Mouse (Mus musculus) hematopoietic stem cell, adult 5-6 weeks (primary cell): ENCODE data around the gene Sall2. TPM values are rescaled to one million over a fixed set of nuclear protein-coding genes. Genes with fewer than 3 reads are reported as not detected.

Source experiments
- ATAC-seq, 2 experiments: fragments of 125-278 bp in 1 of 2; replicated peaks in 1 of 2; 2 replicates each; pipeline ENCODE4 v1.8.0; 2016 to 2017; ENCODE audit warnings: inconsistent platforms in 2 of 2, mild to moderate bottlenecking in 2 of 2, moderate number of reproducible peaks in 2 of 2, low read depth in 1 of 2, moderate TSS enrichment in 1 of 2; ENCODE audit not compliant: low FRiP score in 2 of 2, poor library complexity in 2 of 2, severe bottlenecking in 2 of 2, insufficient read depth in 1 of 2, low TSS enrichment in 1 of 2
- total RNA-seq: library from RNA; stranded (forward); fragments of 172-1452, 232-1000 nt; gene quantifications from 2 replicates; pipeline ENCODE4 v1.2.3, GENCODE M21; 2017

The Sall2 gene
- total RNA-seq = 3.4 and 6.2 TPM in 2 replicates

DNA sequence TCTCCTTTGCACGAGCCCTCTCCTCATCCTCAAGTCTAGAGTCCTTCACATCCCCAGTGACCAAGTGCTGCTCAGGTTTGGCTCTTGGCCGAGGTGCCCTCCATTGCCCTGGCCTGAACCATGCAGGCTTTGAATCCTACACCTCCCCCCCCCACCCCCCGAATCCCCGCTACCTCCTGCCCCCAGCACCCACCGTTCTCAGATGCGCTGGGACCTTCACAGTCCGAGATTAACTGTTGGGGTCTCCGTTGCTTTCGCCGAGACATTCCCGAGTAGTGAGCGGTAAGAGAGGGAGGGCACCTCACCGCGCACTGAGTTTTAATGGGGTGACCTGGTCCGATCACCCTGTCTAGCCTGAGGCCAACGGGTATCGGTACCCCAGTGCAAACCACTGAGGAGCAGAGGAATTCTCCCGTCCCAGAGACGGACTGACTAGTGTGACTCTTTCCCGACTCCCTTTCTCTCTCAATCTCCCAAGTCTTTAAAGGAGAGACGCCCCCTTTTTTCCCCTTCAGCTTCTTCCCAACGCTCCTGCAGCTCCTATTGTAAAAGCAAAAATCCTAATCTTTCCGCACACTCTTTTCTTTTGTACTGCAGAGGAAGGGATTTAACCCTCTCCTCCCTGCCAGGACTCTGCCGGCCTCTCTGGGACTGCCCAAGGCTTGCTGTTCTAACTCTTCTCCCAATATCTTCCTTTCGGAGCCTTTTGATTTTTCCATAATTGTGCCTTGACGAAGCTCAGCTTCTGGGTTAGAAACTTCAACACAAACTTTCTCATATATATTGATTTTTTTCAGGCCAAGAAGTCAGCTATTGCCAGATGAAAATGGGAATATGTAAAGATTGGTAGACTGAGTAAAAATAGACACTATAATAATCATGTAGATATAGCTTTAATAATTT is at the start of gene Sall2:
Gene Sall2 (minus strand): TSS at position 853 of the 903 bp plus-strand sequence.
- no peak for ATAC-seq

DNA sequence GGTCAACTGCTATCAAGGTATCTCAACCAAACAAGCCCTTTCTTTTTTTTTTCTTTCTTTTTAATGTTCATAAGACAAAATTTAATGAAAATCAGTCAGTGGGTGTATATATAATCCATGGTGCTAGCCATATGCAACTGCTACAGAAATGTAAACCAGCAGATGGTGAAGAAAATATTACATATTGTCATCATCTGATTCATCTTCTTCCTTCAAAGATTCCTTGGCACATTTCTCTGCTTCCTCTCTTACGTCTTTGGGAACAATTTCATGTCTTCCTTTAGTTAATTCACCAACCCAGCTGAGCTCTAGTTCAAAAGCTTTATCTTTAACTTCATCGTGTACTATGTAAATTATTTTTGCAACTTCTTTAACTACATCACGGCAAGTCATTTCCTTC is 40.2 kb upstream of the Sall2 start:
- no peak for ATAC-seq

DNA sequence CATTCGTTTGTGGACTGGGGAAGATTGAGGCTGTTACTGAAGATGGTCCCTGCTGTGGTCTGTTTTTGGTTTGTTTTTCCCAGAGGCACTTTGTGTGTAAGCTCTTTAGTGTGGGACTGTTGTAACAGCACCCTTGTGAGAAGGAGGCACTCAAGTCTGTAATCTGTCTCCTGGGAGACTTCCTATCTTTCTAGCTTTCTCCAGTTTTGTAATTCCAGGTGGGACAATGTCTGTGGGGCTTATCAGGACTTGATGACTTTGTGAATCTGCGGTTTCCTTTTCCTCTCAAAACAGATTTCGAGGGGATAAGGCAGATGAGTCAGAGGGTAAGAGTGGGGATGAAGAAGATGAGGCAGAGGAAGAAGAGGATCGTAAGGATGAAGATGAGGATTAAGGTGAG is 27.7 kb upstream of the Sall2 start, which contains the start of gene Olfr1513:
Gene Olfr1513 (minus strand): TSS at position 101 of the 400 bp plus-strand sequence.
- ATAC-seq = no peak

DNA sequence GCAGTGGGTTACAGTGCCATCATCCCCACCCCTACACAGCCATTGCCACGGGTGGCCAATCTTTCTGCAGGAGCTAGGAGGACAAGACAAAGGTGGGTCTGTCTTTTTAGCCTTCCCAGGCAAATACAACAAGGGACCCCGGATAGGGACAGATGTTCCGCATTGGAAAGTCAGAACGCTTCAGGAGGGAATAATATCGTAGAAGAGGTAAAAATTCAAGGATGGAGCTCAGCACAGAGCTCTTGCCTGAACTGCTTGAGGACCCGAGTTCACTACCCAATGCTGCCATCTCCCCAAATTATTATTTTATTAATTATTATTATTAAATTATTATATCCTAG is 10.9 kb upstream of the Sall2 start:
- ATAC-seq = no peak

DNA sequence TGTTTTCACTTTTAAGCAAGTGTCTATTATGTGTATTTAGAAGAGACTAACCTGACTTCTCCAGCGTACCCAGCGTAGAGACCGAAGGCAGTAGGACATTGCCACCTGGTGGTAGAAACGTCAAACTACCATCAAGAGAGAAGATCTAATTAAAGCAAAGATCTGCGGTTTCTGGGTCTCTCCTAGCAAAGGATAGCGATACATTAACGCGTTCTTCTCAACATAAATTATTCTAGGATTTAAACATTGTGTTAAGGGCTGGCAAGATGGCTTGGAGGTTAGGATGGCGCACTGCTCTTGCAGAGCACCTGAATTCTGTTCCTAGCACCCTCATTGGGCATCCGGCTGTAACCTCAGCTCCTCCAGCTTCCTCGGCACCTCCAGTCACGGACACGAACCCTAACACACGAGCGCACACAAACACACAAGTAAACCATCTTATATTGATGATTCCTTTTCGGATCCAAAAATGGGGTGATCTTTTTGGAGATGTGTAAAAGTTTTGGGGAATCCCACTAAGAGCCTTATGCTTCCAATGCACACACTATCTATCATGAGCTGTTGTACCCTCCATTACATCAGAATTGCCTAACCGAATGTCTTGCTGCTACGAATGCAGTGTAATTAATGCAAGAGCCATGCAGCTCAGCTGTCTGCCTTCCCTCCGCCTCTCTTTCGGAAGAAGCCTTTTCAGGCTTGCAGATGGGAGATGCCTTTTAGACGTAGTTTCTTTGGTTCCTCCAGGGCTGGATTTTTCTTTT is 10.4 kb upstream of the Sall2 start:
- ATAC-seq = peak; percentile 74 to 76

DNA sequence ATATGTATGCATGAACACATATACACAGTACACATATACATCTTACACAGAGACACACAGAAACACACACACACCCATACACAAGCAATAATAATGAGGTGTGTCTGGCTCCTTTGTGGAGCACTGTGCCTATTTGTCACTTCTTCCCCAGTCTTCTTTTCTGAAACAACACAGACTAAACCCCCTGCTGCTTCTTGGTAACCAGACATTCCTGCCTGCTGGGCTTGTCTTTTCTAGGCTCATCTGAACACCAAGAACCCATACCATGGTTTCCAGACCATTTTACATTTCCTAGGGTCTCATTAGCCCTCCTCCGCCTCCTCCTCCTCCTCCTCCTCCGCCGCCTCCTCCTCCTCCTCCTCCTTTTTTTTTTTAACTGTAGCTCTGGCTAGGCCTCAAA is 3.6 kb upstream of the Sall2 start:
- no peak for ATAC-seq

DNA sequence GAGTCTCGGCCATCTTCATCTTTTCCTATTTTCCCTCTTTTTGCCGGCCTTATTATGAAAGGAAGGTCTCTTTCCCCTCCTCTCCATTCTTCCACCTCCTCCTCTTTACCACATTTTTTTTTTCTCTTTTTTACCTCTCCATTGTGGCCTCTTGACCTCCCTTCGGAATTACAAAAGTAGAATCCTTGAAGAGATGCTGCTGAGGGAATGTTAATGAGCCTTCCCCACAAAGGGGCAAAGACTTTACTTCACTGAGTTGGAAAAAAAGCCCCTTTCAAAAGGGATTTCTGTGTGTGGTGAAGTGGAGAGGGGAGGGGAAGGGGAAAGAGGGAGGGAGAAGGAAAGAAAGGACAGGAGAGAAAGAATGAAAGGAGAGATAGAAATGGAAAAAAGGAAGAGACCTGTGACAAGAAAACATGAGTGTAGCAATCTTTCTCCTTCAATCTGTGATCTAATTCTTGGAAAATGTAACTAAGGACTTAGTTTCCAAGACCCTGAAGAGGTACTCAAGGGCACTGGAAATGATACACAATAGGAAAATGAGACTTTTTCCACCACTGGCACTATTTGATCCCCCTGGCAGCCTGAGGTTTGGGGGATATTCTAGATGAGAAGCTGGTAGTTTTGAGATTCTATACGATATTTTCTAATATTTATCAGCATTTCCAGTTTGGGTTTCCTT is 2.6 kb upstream of the Sall2 start:
- ATAC-seq = no peak

DNA sequence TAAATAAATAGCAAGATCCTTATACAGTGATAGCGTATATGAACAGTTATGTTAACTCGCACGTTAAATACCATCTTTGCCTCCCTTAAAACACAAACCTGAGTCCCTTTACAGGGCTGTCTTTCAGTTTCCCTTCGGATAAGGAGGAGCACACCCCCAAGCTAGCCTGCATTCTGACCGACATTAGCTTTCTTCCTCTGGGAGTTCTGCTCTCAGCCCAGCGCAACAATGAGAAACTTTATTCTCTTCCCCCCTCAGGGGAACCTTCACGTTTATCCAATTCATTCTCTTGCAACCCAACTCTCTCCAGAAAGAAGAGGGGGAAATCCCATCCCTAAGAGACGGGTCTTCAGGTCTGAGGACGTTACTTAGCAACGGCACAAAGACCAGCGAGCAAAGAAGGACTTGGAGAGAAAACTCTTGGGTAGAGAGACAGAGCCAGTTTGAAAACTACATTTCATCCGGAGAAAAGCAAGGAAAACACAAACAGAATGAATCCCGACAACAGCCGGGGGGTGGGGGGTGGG is 1.1 kb downstream of the Sall2 start:
- no peak for ATAC-seq

DNA sequence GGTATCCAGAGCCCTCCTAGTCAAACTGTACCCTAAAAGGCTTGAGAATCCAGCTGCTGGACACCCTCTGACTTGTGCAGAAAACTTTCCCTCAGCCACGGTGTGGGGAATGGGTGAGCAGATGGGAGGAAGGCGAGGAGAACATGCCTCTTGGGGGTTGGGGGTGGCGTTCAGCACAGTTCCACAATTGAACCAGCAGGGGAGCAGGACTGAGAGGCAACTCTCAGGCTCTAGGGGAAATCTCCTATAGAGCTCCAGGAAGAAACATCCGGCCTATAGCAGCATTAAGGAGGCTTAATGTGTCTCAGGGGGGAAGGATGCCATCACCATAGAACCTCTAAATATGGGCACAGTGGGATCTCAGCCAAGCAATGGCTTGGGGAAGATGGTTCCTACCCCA is 2.7 kb downstream of the Sall2 start:
- peak in 1 of 2 experiments; percentile 56; a peak in 1 of 4 replicates for ATAC-seq

DNA sequence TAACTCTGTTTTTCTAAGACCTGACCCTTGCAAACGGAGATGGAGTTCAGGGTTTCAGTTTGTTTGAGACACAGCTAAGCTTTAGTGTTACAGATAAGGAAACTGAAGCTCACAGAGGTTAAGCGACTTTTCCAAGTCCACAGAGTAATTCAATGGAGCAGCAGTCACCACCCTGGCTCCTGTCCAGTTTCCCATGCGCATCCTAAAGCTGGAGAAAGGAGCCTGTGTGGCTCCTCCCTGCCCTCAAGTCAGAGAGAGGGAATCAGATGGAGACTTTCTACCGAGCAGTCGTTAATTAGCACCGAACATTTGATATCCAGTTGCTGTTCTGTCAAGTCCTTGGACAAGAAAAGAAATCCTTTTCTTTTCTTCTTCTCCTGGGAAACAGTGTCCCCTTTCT is 9.2 kb downstream of the Sall2 start:
- no peak for ATAC-seq

DNA sequence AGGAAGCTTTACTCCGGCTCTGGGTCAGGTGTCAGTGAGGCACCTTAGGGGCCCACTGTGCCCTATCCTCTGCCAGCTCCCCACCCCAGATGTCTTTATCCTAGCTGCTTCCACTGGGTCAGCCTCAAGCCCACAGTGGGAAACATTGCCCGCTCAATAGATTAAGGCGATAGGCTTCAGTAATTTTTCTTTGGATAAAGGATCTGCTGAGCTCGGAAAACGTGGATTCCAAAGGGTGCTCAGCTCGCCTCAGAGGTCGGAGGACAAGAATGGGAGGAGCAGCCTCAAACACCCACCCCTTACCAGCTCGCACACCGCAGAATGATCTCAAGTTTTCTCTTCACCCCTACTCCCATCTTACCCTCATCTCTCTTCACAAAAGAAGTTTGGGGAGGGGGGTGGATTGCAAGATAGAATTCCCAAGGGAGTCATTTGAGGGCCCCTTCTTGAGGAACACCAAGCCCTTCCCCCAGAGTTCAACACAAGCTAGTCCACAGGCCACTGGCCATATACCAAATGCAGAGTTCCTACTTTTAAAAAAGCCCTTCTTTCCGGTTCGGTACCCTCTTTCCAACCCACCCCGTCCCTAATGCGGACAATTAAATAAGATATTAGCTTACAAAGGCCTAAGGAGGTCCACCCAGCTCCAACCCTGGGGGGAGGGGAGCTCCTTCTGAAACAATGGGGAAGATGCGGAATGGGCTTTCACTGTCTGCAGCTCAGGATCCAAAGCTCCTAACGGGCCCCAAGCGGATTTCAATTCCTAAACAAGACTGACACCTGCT is 11.9 kb downstream of the Sall2 start:
- no peak; a peak in 1 of 4 replicates for ATAC-seq

DNA sequence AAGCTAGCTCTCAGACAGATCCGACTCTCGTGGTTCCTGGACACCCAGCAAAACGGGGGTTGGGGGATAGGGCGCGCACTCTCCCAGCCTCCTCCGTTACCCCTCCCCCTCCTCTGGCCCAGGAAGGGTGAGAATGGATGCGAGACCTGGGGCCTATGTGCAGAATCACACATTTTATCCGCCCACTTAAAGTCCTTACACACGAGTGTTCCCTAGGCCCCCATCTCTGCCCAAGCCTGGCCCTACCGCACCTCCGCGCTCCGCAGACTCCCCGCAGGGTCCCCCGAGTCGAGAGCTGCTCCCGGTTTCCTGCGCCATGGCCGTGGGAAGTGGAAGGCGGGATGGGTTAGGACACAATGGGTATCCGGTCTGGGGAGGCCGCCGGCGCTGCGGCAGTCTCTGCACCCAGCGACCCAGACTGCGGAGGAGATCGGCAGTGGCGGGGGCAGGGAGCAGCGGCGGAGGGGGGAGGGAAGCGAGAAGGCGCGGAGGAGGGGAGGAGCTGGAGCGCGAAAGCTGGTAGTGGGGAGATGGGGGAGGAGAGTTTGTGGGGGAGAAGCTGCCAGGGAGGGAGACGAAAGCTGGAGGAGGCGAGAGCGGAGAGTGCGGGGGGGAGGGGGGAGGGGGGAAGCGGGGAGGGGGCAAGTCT is 12.6 kb downstream of the Sall2 start:
- ATAC-seq = peak; percentile 40 to 51; a peak in 3 of 4 replicates

DNA sequence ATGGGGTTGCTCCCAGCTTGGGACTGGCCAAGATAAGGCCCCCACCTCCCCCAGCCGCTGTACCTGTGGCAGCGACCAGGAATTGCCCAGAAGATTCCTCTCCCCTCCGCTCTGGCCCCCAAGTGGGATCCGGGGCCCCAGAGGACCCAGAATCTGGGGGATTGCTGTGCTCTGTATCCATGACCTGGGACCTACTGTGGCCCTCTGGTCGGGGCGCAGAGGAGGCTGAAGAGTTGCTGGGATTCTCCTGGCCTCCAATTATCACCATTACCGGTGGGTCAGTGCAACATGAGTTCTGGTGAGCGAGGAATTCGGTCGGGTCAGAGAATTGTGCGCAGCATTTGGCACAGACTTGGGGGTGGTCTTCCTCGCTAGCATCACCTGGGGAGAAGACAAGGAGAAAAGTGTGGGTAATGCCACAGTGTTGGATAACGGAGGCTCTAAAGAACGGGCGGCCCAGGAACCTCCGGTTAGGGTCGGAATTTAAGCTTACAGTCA is 13.2 kb downstream of the Sall2 start:
- ATAC-seq = no peak

DNA sequence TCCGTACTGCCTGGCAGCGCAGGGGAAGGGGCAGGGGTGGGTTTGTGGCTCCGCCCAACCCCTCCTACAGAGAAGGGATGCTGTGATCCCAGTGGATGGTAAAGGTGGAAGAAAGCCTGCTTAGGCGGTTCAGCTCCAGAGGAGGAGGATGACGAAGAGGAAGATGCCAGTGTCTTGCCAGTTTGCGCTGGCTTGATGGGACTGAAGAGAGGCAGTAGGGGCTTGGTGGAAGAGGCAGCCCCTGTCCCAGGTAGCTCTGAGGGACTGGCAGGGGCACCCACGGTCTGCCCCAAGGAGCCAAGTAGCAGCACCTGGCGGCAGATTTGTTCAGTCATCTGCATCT is 13.8 kb downstream of the Sall2 start:
- ATAC-seq = no peak

DNA sequence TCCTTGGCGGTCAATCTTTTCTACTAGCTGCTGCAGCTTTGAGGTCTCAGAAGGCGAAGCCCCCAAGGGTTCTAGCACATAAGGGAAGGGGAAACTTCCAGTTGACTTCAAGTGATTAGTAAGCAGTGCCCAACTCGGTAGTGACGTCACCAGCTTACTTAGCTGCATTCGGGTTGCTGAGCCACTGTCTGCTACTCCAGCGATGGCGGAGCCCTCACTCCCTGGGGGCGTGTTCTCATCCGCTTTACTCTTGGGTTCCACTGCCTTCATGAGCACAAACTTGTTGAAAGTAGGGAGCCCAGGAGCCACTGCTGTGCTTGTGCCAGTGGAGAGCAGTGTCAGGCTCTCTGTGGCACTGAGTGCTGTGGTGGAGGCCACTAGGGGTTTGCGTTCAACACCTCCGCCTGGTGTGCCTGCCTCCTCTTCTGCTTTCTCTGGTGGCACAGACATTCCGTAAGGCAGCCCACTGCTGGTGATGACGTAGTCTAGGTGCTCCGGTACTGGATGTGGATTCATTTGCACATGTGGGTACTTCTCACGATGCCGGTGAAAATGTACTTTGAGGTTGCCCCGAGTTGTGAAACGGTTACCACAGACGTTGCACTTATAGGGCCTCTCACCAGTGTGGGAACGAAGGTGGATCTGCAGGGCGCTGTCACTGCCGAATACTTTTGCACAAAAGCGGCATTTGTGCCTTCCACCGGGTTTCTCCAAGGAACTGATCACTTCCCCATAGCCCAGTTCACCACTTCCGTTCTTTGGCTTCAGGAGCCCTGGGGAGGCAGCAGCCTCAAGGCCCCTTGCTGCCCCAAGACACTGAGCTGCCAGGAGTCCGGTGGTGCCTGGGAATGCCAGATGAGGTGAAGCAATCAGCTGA is 14.4 kb downstream of the Sall2 start:
- ATAC-seq = peak in 1 of 2 experiments; percentile 47; a peak in 1 of 4 replicates

DNA sequence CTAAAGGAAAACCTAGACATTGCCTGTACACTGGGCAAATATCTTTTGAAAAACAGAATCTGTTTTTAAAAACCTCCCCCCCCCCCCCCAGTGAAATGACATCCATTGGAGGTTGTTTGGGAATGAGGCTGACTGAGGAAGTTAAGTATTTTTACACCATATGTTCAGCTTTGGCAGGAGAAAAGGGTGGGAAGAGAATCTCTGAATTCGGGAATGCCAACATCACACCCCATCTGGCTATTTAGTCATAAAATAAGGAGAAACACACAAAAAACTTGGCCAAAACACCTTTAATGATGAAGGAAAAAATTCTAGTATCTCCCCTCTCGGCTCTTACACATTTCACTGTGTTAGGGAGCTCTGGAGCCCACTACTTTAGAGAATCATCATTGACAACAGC is 17.7 kb downstream of the Sall2 start:
- ATAC-seq = no peak
